Mouse (Mus musculus) liver, adult (tissue): ENCODE measurements around the gene Slco4c1.

Source experiments
- GATA4 ChIP-seq: IDR thresholded peaks from 2 replicates; pipeline ENCODE4 v1.6.1; 2014; ENCODE audit warnings: mild to moderate bottlenecking, low read length; ENCODE audit not compliant: insufficient replicate concordance

Gene Slco4c1

DNA sequence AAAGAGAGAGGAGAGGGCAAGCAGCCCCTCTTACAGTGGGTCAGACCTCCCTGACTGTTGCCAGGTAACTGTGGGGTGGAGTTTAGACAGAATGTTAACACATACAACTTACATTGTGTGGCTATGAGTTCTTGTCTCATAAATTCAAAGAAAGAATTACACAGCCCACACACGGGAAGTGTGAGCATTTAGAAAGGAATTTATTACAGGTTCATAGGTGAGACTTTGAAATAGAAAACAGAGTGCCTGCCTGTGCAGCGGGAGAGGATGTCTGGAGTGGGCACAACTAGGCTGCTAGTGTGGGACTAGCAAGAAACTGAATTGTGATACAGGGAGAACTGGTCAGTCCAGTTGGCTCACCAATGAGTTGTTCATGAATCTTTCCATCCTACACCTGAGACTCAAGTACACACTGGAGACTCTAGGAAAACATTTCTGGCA, 66.7 kb downstream of the Slco4c1 start:
- TF ChIP-seq GATA4, result no peak

- no peak for TF ChIP-seq GATA4
These were observed 70.4 kb downstream of the Slco4c1 start for GRCm38 (mm10) chr1:96801595-96801994.

DNA sequence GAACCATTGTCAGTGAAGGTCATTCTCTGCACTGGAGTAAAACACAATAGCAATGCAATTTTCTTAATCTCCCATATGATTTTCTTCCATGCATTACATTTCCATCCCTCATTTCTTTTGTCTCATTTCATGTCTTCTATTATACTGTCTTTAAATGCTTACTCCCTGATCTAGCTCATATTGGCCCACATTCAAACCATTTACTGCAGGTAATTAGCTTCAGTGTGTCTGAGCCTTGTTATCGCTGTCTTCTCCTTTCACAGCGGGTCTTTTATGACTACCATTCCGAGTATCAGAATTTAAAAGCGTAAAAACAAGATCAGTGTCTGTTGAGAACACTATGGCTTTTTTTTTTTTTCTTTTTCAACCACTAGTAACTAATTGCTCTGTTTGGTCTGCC, 77.3 kb downstream of the Slco4c1 start:
- TF ChIP-seq GATA4, result no peak

GRCm38 (mm10) chr1:96794290-96794689, 77.7 kb downstream of the Slco4c1 start:
- TF ChIP-seq GATA4, result no peak

DNA sequence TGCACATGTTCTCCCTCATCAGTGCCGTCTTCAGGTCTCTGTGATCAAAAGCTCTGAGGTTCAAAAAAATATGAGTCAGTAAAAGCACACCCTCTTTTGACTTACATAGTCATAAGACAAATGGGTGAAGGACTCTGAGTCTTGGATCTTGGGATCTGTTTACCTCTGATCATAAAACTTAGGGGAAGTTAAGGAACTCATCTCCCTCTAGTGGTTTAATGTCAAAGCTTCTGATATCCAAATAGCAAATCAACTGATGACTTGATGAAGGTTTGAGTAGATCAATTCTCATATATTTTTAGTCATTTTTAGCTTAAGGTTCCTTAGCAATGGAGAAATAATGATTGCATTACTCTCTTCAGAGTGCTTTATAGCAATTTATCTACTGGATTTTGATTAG, 82.7 kb downstream of the Slco4c1 start:
- TF ChIP-seq GATA4, result no peak

- no peak for TF ChIP-seq GATA4
These were observed 97.8 kb downstream of the Slco4c1 start for GRCm38 (mm10) chr1:96774174-96774573.

- no peak for TF ChIP-seq GATA4
These were observed 98.3 kb downstream of the Slco4c1 start for GRCm38 (mm10) chr1:96773712-96774111.

DNA sequence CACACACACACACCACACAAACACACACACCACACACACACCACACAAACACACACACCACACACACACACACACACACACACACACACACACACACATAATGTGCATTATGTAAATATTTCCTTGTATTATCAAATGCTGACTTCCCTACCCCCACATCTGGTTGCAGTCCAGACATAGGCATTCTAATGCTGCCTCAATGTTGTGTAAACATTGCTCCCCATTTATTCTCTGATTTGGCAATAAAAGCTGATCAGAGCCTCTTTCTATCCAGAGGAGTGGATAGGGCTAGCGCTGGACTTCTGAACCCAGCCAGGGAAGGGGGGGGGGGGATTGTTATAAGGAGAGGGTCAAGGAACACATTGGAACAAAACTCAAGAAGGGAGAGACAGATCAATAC, 101.7 kb downstream of the Slco4c1 start:
- TF ChIP-seq GATA4, result no peak

GRCm38 (mm10) chr1:96768264-96768663, 103.7 kb downstream of the Slco4c1 start:
- TF ChIP-seq GATA4, result no peak

GRCm38 (mm10) chr1:96766535-96766934, 105.4 kb downstream of the Slco4c1 start:
- TF ChIP-seq GATA4, result no peak
